Mouse (Mus musculus) lung, embryonic 16.5 days (tissue): Measurements from ENCODE around the gene Tcf12. TPM values are rescaled to one million over a fixed set of nuclear protein-coding genes. Genes with fewer than 3 reads are reported as not detected.

Experiments used
- ATAC-seq: fragments of 200-750 bp; cut with Nextera tagmentation; 2 replicates; pipeline ENCODE4 v1.8.0; 2017; ENCODE audit warnings: low read depth, mild to moderate bottlenecking, moderate library complexity
- H3K27ac ChIP-seq: fragments of 300-500 bp; sonication (generic); 2 replicates; pipeline ENCODE4 v1.5.1; 2014; ENCODE audit warnings: mild to moderate bottlenecking, control low read depth, low read length
- H3K27me3 ChIP-seq: fragments of 300-500 bp; sonication (generic); 2 replicates; pipeline ENCODE4 v1.6.1; 2014; ENCODE audit warnings: low read depth, low read length, mixed read lengths; ENCODE audit not compliant: control insufficient read depth, insufficient read depth
- H3K36me3 ChIP-seq: fragments of 300-500 bp; sonication (generic); 2 replicates; pipeline ENCODE4 v1.6.1; 2014; ENCODE audit warnings: low read length; ENCODE audit not compliant: control insufficient read depth, insufficient read depth
- H3K4me1 ChIP-seq: fragments of 300-500 bp; sonication (generic); replicated peaks from 2 replicates; pipeline ENCODE4 v1.6.1; 2014; ENCODE audit warnings: low read length, mixed read lengths; ENCODE audit not compliant: control insufficient read depth, insufficient read depth
- H3K4me2 ChIP-seq: fragments of 300-500 bp; sonication (generic); 2 replicates; pipeline ENCODE4 v1.6.1; 2014; ENCODE audit warnings: low read depth, low read length, control low read depth
- H3K4me3 ChIP-seq: fragments of 300-500 bp; sonication (generic); 2 replicates; pipeline ENCODE4 v1.5.1; 2014; ENCODE audit warnings: mild to moderate bottlenecking, low read length, control low read depth
- H3K9ac ChIP-seq: fragments of 300-500 bp; sonication (generic); 2 replicates; pipeline ENCODE4 v1.6.1; 2014; ENCODE audit warnings: low read length, control low read depth
- H3K9me3 ChIP-seq: fragments of 300-500 bp; sonication (generic); 2 replicates; pipeline ENCODE4 v1.6.1; 2016; ENCODE audit warnings: low read length; ENCODE audit not compliant: control insufficient read depth
- WGBS: fragments of 180-500 bp; shearing (Covaris S2); extraction: QIAGEN DNeasy Blood & Tissue Kit; methylation state at CpG from one replicate; pipeline ENCODE4 v1.1.7; 2014; 5-methylcytosine and 5-hydroxymethylcytosine counted together
- polyA plus RNA-seq: library from polyadenylated mRNA; unstranded; fragments of >200 nt; fragmentation: Nextera tagmentation; extraction: Ambion mirVana; gene quantifications from 2 replicates; pipeline ENCODE4 v1.2.1, GENCODE M21; 2015

Gene Tcf12
- polyA plus RNA-seq, 1 experiment from 2014 or later: 60.4 TPM

DNA sequence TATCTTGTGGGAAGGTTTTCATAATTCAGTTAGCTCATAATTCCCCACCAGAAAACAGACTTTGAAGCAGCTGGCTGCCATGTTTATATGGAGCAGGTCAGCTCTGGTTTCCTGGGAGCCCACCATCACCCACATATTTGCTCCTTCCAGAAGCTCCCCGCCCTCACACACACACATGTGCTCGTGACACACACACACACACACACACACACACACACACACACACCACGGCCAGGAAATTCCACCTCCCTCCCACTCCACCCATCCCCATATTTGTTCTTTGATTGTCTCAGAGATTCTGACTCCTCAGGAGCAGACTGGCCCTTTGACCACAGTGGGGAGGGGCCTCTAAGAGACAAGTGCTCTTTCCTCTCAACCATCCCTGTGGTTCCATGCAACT, 289.7 kb downstream of the Tcf12 start:
- no peak overlapping the region for H3K4me3 ChIP-seq

GRCm38 (mm10) chr9:71818453-71818852, 293.2 kb downstream of the Tcf12 start:
- 90% methylated on average over 7 of the region's 7 CpGs for WGBS
- Histone ChIP-seq H3K4me3 (no peak overlapping the region), H3K36me3 (no peaks in the 10 kb centered on the region), H3K9me3 (no peaks in the 10 kb centered on the region; the same call in 1 of the 2 replicates), H3K27me3 (no peaks in the 10 kb centered on the region), H3K4me1 (no peaks in the 10 kb centered on the region), H3K9ac (no peak overlapping the region), H3K27ac (no peak overlapping the region), H3K4me2 (no peak overlapping the region)
- no peak for ATAC-seq

More for the DNA sequence above, 289.7 kb downstream of the Tcf12 start:
- no peaks in the 10 kb centered on the region for H3K36me3 ChIP-seq
- H3K27me3 ChIP-seq: no peaks in the 10 kb centered on the region
- no peak overlapping the region for H3K9ac ChIP-seq
- H3K4me1 ChIP-seq: peaks cover 10% of the 10 kb centered on the region
- no peaks in the 10 kb centered on the region; the same call in 1 of the 2 replicates for H3K9me3 ChIP-seq
- H3K4me2 ChIP-seq: no peak overlapping the region
- WGBS: 57% methylated on average over 3 of the region's 3 CpGs
- ATAC-seq: no peak
- H3K27ac ChIP-seq: no peak overlapping the region

GRCm38 (mm10) chr9:71816121-71816520, 295.6 kb downstream of the Tcf12 start:
- WGBS: 53% methylated on average over 3 of the region's 3 CpGs
- H3K4me3 ChIP-seq: no peak overlapping the region

GRCm38 (mm10) chr9:71813565-71813964, 298.1 kb downstream of the Tcf12 start:
- 66% methylated on average over 3 of the region's 3 CpGs for WGBS
- H3K4me1 ChIP-seq: no peaks in the 10 kb centered on the region

More at GRCm38 (mm10) chr9:71816121-71816520, 295.6 kb downstream of the Tcf12 start:
- H3K4me1 ChIP-seq: no peaks in the 10 kb centered on the region
- H3K27ac ChIP-seq: no peak overlapping the region
- no peaks in the 10 kb centered on the region; the same call in 1 of the 2 replicates for H3K9me3 ChIP-seq
- no peaks in the 10 kb centered on the region for H3K27me3 ChIP-seq
- H3K9ac ChIP-seq: no peak overlapping the region
- no peak overlapping the region for H3K4me2 ChIP-seq
- no peak for ATAC-seq
- no peaks in the 10 kb centered on the region for H3K36me3 ChIP-seq

GRCm38 (mm10) chr9:71812914-71813313, 298.8 kb downstream of the Tcf12 start:
- Histone ChIP-seq H3K27ac (no peak overlapping the region), H3K4me2 (no peak overlapping the region), H3K4me3 (no peak overlapping the region), H3K9me3 (no peaks in the 10 kb centered on the region), H3K9ac (no peak overlapping the region), H3K4me1 (no peaks in the 10 kb centered on the region), H3K36me3 (no peaks in the 10 kb centered on the region), H3K27me3 (no peaks in the 10 kb centered on the region)
- 62% methylated on average over 4 of the region's 4 CpGs for WGBS
- ATAC-seq: no peak

More at GRCm38 (mm10) chr9:71813565-71813964, 298.1 kb downstream of the Tcf12 start:
- Histone ChIP-seq H3K27me3 (no peaks in the 10 kb centered on the region), H3K4me3 (no peak overlapping the region), H3K9ac (no peak overlapping the region), H3K4me2 (no peak overlapping the region), H3K9me3 (no peaks in the 10 kb centered on the region), H3K27ac (no peak overlapping the region), H3K36me3 (no peaks in the 10 kb centered on the region)
- no peak for ATAC-seq

- H3K9me3 ChIP-seq: no peaks in the 10 kb centered on the region
- H3K27me3 ChIP-seq: no peaks in the 10 kb centered on the region
- WGBS: 36% methylated on average over 4 of the region's 4 CpGs
- peak; percentile 46; the same call in 1 of the 2 replicates for ATAC-seq
- no peak overlapping the region for H3K27ac ChIP-seq
- H3K4me3 ChIP-seq: no peak overlapping the region
- H3K4me2 ChIP-seq: no peak overlapping the region
- no peak overlapping the region for H3K9ac ChIP-seq
- H3K36me3 ChIP-seq: no peaks in the 10 kb centered on the region
- no peaks in the 10 kb centered on the region for H3K4me1 ChIP-seq
These were observed 299.3 kb downstream of the Tcf12 start for GRCm38 (mm10) chr9:71812402-71812801.

- WGBS: 71% methylated on average over 5 of the region's 5 CpGs
These were observed 300.3 kb downstream of the Tcf12 start for GRCm38 (mm10) chr9:71811404-71811803.

DNA sequence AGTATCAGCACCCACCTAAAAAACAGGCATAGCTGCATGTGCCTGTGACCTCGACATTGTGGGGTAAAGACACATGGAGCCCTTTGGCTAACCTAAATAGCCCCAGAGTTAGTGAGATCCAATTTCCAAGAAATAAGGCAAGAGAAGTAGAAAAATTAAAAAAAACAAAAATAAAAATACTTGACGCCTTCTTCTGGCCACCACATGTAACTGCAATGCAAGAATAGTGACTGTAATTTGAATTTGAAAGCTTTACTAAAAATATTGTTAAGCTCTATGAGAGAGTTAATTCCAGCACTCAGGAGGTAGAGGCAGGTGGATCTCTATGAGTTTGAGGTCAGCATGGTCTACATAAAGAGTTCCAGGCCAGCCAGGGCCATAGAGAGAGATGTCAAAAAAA, 300.9 kb downstream of the Tcf12 start:
- no peak for ATAC-seq
- H3K4me2 ChIP-seq: no peak overlapping the region
- H3K9me3 ChIP-seq: no peaks in the 10 kb centered on the region
- no peak overlapping the region for H3K27ac ChIP-seq
- H3K36me3 ChIP-seq: no peaks in the 10 kb centered on the region
- H3K27me3 ChIP-seq: no peaks in the 10 kb centered on the region
- H3K9ac ChIP-seq: no peak overlapping the region
- WGBS: 81% methylated on average over 2 of the region's 2 CpGs
- H3K4me1 ChIP-seq: no peaks in the 10 kb centered on the region
- no peak overlapping the region for H3K4me3 ChIP-seq

More at GRCm38 (mm10) chr9:71811404-71811803, 300.3 kb downstream of the Tcf12 start:
- no peak overlapping the region for H3K27ac ChIP-seq
- no peak overlapping the region for H3K4me3 ChIP-seq
- no peaks in the 10 kb centered on the region for H3K27me3 ChIP-seq
- no peak for ATAC-seq
- H3K36me3 ChIP-seq: no peaks in the 10 kb centered on the region
- no peak overlapping the region for H3K9ac ChIP-seq
- no peaks in the 10 kb centered on the region for H3K4me1 ChIP-seq
- no peaks in the 10 kb centered on the region for H3K9me3 ChIP-seq
- H3K4me2 ChIP-seq: no peak overlapping the region

GRCm38 (mm10) chr9:71808640-71809254, 302.9 kb downstream of the Tcf12 start:
- no peak for ATAC-seq
- Histone ChIP-seq H3K36me3 (no peaks in the 10 kb centered on the region), H3K4me1 (no peaks in the 10 kb centered on the region), H3K4me3 (no peak overlapping the region), H3K27me3 (no peaks in the 10 kb centered on the region), H3K9me3 (no peaks in the 10 kb centered on the region), H3K27ac (no peak overlapping the region), H3K9ac (no peak overlapping the region), H3K4me2 (peak overlapping the region; percentile 34)
- 43% methylated on average over 11 of the region's 11 CpGs for WGBS
